Mouse (Mus musculus): Measurements from ENCODE around the gene Rcsd1. TPM values are rescaled to one million over a fixed set of nuclear protein-coding genes. Genes with fewer than 3 reads are reported as not detected.

Gene Rcsd1
- polyA plus RNA-seq, 1 experiment, result 0.04 TPM

- Histone ChIP-seq H3ac (ENCODE audit: control insufficient read depth, insufficient read length) (no peak overlapping the region), H3K4me3 (no peak overlapping the region), H3K36me3 (ENCODE audit: control insufficient read depth, insufficient read depth) (no peaks in the 10 kb centered on the region), H3K79me2 (ENCODE audit: control insufficient read depth, insufficient read depth) (no peaks in the 10 kb centered on the region), H3K4me2 (ENCODE audit: low read depth) (no peak overlapping the region), H3K27me3 (ENCODE audit: control insufficient read depth, insufficient read depth, insufficient read length) (peaks cover 9% of the 10 kb centered on the region)
- no peak for TF ChIP-seq TCF3 (IDR thresholded peaks at IDR 0.05; ENCODE audit: insufficient read length, low read depth)
- no peak for TF ChIP-seq CEBPB (IDR thresholded peaks at IDR 0.05; ENCODE audit: insufficient read depth, poor library complexity, severe bottlenecking)
Observed at GRCm38 (mm10) chr1:165663277-165663676, 46.3 kb downstream of the Rcsd1 start.

- Histone ChIP-seq H3K36me3 (ENCODE audit: control insufficient read depth, insufficient read depth) (no peaks in the 10 kb centered on the region), H3K4me3 (no peak overlapping the region), H3K27me3 (ENCODE audit: control insufficient read depth, insufficient read depth, insufficient read length) (peaks cover 9% of the 10 kb centered on the region), H3ac (ENCODE audit: control insufficient read depth, insufficient read length) (no peak overlapping the region), H3K4me2 (ENCODE audit: low read depth) (no peak overlapping the region), H3K79me2 (ENCODE audit: control insufficient read depth, insufficient read depth) (no peaks in the 10 kb centered on the region)
- TF ChIP-seq SRF (IDR thresholded peaks at IDR 0.05; ENCODE audit: control insufficient read depth, insufficient read length, low read depth), result no peak
- TF ChIP-seq MYOD1 (IDR thresholded peaks at IDR 0.05; ENCODE audit: control insufficient read depth in 1 of 3, insufficient read length in 2 of 3, low read depth in 2 of 3), result no peak
- no peak for TF ChIP-seq E2F4 (IDR thresholded peaks at IDR 0.05; ENCODE audit: insufficient read depth)
- no peak for TF ChIP-seq TCF3 (IDR thresholded peaks at IDR 0.05; ENCODE audit: insufficient read length, low read depth)
- no peak for TF ChIP-seq USF1 (IDR thresholded peaks at IDR 0.05; ENCODE audit: low read depth)
- TF ChIP-seq MYOG (IDR thresholded peaks at IDR 0.05; ENCODE audit: control insufficient read depth in 1 of 3, insufficient read depth in 1 of 3, insufficient read length in 2 of 3, low read depth in 2 of 3), result no peak
- TF ChIP-seq REST (IDR thresholded peaks at IDR 0.05; ENCODE audit: insufficient read depth, insufficient read length), result no peak
- TF ChIP-seq CEBPB (IDR thresholded peaks at IDR 0.05; ENCODE audit: insufficient read depth, poor library complexity, severe bottlenecking), result no peak
- TF ChIP-seq POLR2AphosphoS2 (IDR thresholded peaks at IDR 0.05; ENCODE audit: insufficient read length, low read depth), result no peak
- TF ChIP-seq MAX (IDR thresholded peaks at IDR 0.05; ENCODE audit: low read depth), result no peak
- no peak for TF ChIP-seq POLR2A (IDR thresholded peaks at IDR 0.05; ENCODE audit: insufficient read length, low read depth)
Observed at GRCm38 (mm10) chr1:165662426-165663192, 46.9 kb downstream of the Rcsd1 start.

- no peak for TF ChIP-seq TCF3 (IDR thresholded peaks at IDR 0.05; ENCODE audit: insufficient read length, low read depth)
- no peak for TF ChIP-seq MYOG (IDR thresholded peaks at IDR 0.05; ENCODE audit: control insufficient read depth in 1 of 3, insufficient read depth in 1 of 3, insufficient read length in 2 of 3, low read depth in 2 of 3)
- TF ChIP-seq CEBPB (IDR thresholded peaks at IDR 0.05; ENCODE audit: insufficient read depth, poor library complexity, severe bottlenecking), result no peak
- no peak for TF ChIP-seq MAX (IDR thresholded peaks at IDR 0.05; ENCODE audit: low read depth)
- TF ChIP-seq TCF12 (IDR thresholded peaks at IDR 0.05; ENCODE audit: insufficient read depth, poor library complexity, severe bottlenecking), result no peak
- TF ChIP-seq REST (IDR thresholded peaks at IDR 0.05; ENCODE audit: insufficient read depth, insufficient read length), result no peak
- TF ChIP-seq USF1 (IDR thresholded peaks at IDR 0.05; ENCODE audit: low read depth), result no peak
- no peak for TF ChIP-seq MYOD1 (IDR thresholded peaks at IDR 0.05; ENCODE audit: control insufficient read depth in 1 of 3, insufficient read length in 2 of 3, low read depth in 2 of 3)
- no peak for TF ChIP-seq E2F4 (IDR thresholded peaks at IDR 0.05; ENCODE audit: insufficient read depth)
- no peak for TF ChIP-seq POLR2A (IDR thresholded peaks at IDR 0.05; ENCODE audit: insufficient read length, low read depth)
- no peak for TF ChIP-seq SRF (IDR thresholded peaks at IDR 0.05; ENCODE audit: control insufficient read depth, insufficient read length, low read depth)
- no peak for TF ChIP-seq POLR2AphosphoS2 (IDR thresholded peaks at IDR 0.05; ENCODE audit: insufficient read length, low read depth)
- Histone ChIP-seq H3K27me3 (ENCODE audit: control insufficient read depth, insufficient read depth, insufficient read length) (peaks cover 9% of the 10 kb centered on the region), H3K4me2 (ENCODE audit: low read depth) (no peak overlapping the region), H3ac (ENCODE audit: control insufficient read depth, insufficient read length) (no peak overlapping the region), H3K4me3 (no peak overlapping the region), H3K36me3 (ENCODE audit: control insufficient read depth, insufficient read depth) (no peaks in the 10 kb centered on the region), H3K79me2 (ENCODE audit: control insufficient read depth, insufficient read depth) (no peaks in the 10 kb centered on the region)
Observed at GRCm38 (mm10) chr1:165661725-165662124, 47.8 kb downstream of the Rcsd1 start.

GRCm38 (mm10) chr1:165661191-165661590 is 48.4 kb downstream of the Rcsd1 start:
- Histone ChIP-seq H3K27me3 (ENCODE audit: control insufficient read depth, insufficient read depth, insufficient read length) (peaks cover 9% of the 10 kb centered on the region), H3K4me2 (ENCODE audit: low read depth) (no peak overlapping the region), H3ac (ENCODE audit: control insufficient read depth, insufficient read length) (no peak overlapping the region), H3K4me3 (no peak overlapping the region), H3K79me2 (ENCODE audit: control insufficient read depth, insufficient read depth) (no peaks in the 10 kb centered on the region), H3K36me3 (ENCODE audit: control insufficient read depth, insufficient read depth) (no peaks in the 10 kb centered on the region)
- no peak for TF ChIP-seq POLR2AphosphoS2 (IDR thresholded peaks at IDR 0.05; ENCODE audit: insufficient read length, low read depth)
- no peak for TF ChIP-seq CEBPB (IDR thresholded peaks at IDR 0.05; ENCODE audit: insufficient read depth, poor library complexity, severe bottlenecking)
- TF ChIP-seq MYOD1 (IDR thresholded peaks at IDR 0.05; ENCODE audit: control insufficient read depth in 1 of 3, insufficient read length in 2 of 3, low read depth in 2 of 3), result no peak
- no peak for TF ChIP-seq REST (IDR thresholded peaks at IDR 0.05; ENCODE audit: insufficient read depth, insufficient read length)
- TF ChIP-seq MYOG (IDR thresholded peaks at IDR 0.05; ENCODE audit: control insufficient read depth in 1 of 3, insufficient read depth in 1 of 3, insufficient read length in 2 of 3, low read depth in 2 of 3), result no peak
- no peak for TF ChIP-seq MAX (IDR thresholded peaks at IDR 0.05; ENCODE audit: low read depth)
- no peak for TF ChIP-seq SRF (IDR thresholded peaks at IDR 0.05; ENCODE audit: control insufficient read depth, insufficient read length, low read depth)
- TF ChIP-seq USF1 (IDR thresholded peaks at IDR 0.05; ENCODE audit: low read depth), result no peak
- no peak for TF ChIP-seq POLR2A (IDR thresholded peaks at IDR 0.05; ENCODE audit: insufficient read length, low read depth)
- no peak for TF ChIP-seq E2F4 (IDR thresholded peaks at IDR 0.05; ENCODE audit: insufficient read depth)
- TF ChIP-seq TCF3 (IDR thresholded peaks at IDR 0.05; ENCODE audit: insufficient read length, low read depth), result no peak

- Histone ChIP-seq H3K36me3 (ENCODE audit: control insufficient read depth, insufficient read depth) (no peaks in the 10 kb centered on the region), H3ac (ENCODE audit: control insufficient read depth, insufficient read length) (no peak overlapping the region), H3K4me2 (ENCODE audit: low read depth) (no peak overlapping the region), H3K27me3 (ENCODE audit: control insufficient read depth, insufficient read depth, insufficient read length) (peaks cover 9% of the 10 kb centered on the region), H3K79me2 (ENCODE audit: control insufficient read depth, insufficient read depth) (no peaks in the 10 kb centered on the region), H3K4me3 (no peak overlapping the region)
- TF ChIP-seq TCF3 (IDR thresholded peaks at IDR 0.05; ENCODE audit: insufficient read length, low read depth) (no peak), E2F4 (IDR thresholded peaks at IDR 0.05; ENCODE audit: insufficient read depth) (no peak), MYOG (IDR thresholded peaks at IDR 0.05; ENCODE audit: control insufficient read depth in 1 of 3, insufficient read depth in 1 of 3, insufficient read length in 2 of 3, low read depth in 2 of 3) (no peak), REST (IDR thresholded peaks at IDR 0.05; ENCODE audit: insufficient read depth, insufficient read length) (no peak), CEBPB (IDR thresholded peaks at IDR 0.05; ENCODE audit: insufficient read depth, poor library complexity, severe bottlenecking) (no peak), SRF (IDR thresholded peaks at IDR 0.05; ENCODE audit: control insufficient read depth, insufficient read length, low read depth) (no peak), TCF12 (IDR thresholded peaks at IDR 0.05; ENCODE audit: insufficient read depth, poor library complexity, severe bottlenecking) (no peak), MAX (IDR thresholded peaks at IDR 0.05; ENCODE audit: low read depth) (no peak), USF1 (IDR thresholded peaks at IDR 0.05; ENCODE audit: low read depth) (no peak), POLR2A (IDR thresholded peaks at IDR 0.05; ENCODE audit: insufficient read length, low read depth) (no peak), POLR2AphosphoS2 (IDR thresholded peaks at IDR 0.05; ENCODE audit: insufficient read length, low read depth) (no peak), MYOD1 (IDR thresholded peaks at IDR 0.05; ENCODE audit: control insufficient read depth in 1 of 3, insufficient read length in 2 of 3, low read depth in 2 of 3) (no peak)
Observed at GRCm38 (mm10) chr1:165660774-165661173, 48.8 kb downstream of the Rcsd1 start.

Data from myocyte (in vitro differentiated cells).